ENCODE assay signal across 17 mouse cellular contexts in the genomic region with DNA sequence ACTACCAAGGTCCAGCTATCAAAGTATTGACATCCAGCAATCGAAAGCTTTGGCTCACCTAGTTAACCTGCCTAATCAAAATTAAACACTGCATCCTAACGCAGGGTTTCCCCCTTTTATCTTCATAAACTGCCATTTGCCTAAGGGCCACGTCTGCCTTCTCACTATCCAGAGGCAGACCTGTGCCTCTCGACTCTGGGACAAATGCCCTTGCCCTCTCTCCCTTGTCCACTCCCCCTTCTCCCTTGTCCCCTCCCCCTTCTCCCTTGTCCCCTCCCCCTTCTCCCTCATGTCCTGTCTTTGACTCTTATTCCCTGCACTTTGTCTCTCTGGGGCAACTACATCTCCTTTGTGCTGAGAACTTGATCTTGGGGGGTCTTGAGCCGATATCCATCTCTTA. TPM values are rescaled to one million over a fixed set of nuclear protein-coding genes. Genes with fewer than 3 reads are reported as not detected.
DNase-seq lines count a peak whose midpoint lies in the region; ATAC-seq and TF ChIP-seq lines count a peak whose summit lies in the region.
"Had no signal": no experiment of that assay in that cellular context is flagged by ENCODE, and none has a peak within 500 bp of the region (broad histone marks: within the 10 kb centered on the region; RNA-seq: fewer than 3 reads in every experiment).

No protein-coding gene starts in this region.

- intact Hi-C loops in left cerebral cortex, adult 2 months (cut with DNase I): no loop called here
- intact Hi-C loops in left cerebral cortex, postnatal 10 days (cut with DNase I): no loop called here

- H3K27me3 ChIP-seq in heart, embryonic 10.5 days (ENCODE audit: insufficient read depth, poor library complexity, severe bottlenecking): no peaks in the 10 kb centered on the region
- H3K27me3 ChIP-seq in embryonic facial prominence, embryonic 10.5 days (replicated peaks; ENCODE audit: low read depth, poor library complexity, severe bottlenecking): no peaks in the 10 kb centered on the region
- H3K27me3 ChIP-seq in stomach, postnatal 0 days (ENCODE audit: control insufficient read depth, insufficient read depth, low read length): no peaks in the 10 kb centered on the region

- no peaks in the 10 kb centered on the region for H3K36me3 ChIP-seq in heart, embryonic 10.5 days
- H3K36me3 ChIP-seq in embryonic facial prominence, embryonic 10.5 days (replicated peaks): no peaks in the 10 kb centered on the region
- H3K36me3 ChIP-seq in stomach, postnatal 0 days (ENCODE audit: control insufficient read depth, insufficient read depth, low read length): no peaks in the 10 kb centered on the region
- H3K36me3 ChIP-seq: midbrain, embryonic 10.5 days had no signal

- WGBS in heart, embryonic 10.5 days: 47% methylated on average over 5 of the region's 5 CpGs
- 47% methylated on average over 5 of the region's 5 CpGs for WGBS in embryonic facial prominence, embryonic 10.5 days
- WGBS in stomach, postnatal 0 days: 53% methylated on average over 5 of the region's 5 CpGs

- no peak for TF ChIP-seq CTCF in left cerebral cortex, adult 2 months (IDR thresholded peaks at IDR 0.05)
- no peak for TF ChIP-seq CTCF in stomach, postnatal 0 days (IDR thresholded peaks at IDR 0.05; ENCODE audit: low read depth)

- ATAC-seq in stomach, postnatal 0 days (ENCODE audit: low FRiP score, low TSS enrichment): no peak

- TF ChIP-seq EP300 in stomach, postnatal 0 days (optimal IDR thresholded peaks at IDR 0.05): no peak

- peaks cover 59% of the 10 kb centered on the region for H3K4me1 ChIP-seq in heart, embryonic 10.5 days
- H3K4me1 ChIP-seq in embryonic facial prominence, embryonic 10.5 days: peaks cover 53% of the 10 kb centered on the region
- H3K4me1 ChIP-seq in stomach, postnatal 0 days (replicated peaks; ENCODE audit: control insufficient read depth, insufficient read depth): peaks cover 7% of the 10 kb centered on the region; the same call in 1 of the 2 replicates

- H3K9ac ChIP-seq in stomach, postnatal 0 days (ENCODE audit: low read length): no peak overlapping the region

- DNase-seq in heart, embryonic 10.5 days (ENCODE audit: low spot score): no peak
- DNase-seq in heart, adult 18-20 months: no peak
- DNase-seq in left cerebral cortex, adult 2 months (ENCODE audit: extremely low spot score in 1 of 2, low spot score in 2 of 2): no peak
- DNase-seq in left cerebral cortex, postnatal 10 days (ENCODE audit: extremely low spot score in 1 of 2, low spot score in 2 of 2): no peak
- DNase-seq in embryonic facial prominence, embryonic 10.5 days (ENCODE audit: low spot score): no peak
- DNase-seq in stomach, postnatal 0 days (ENCODE audit: low spot score): no peak
- no peak for DNase-seq in cerebellum, postnatal 10 days
- DNase-seq: adrenal gland, adult 2 months; cerebellum, postnatal 25 days; embryo, embryonic 11 days; kidney, adult 11 months; lung, adult 18-20 months; lung, postnatal 10 days; thymus, adult 2 months had no signal

- no peak overlapping the region for H3K4me3 ChIP-seq in heart, embryonic 10.5 days
- H3K4me3 ChIP-seq in left cerebral cortex, adult 2 months: no peak overlapping the region
- no peak overlapping the region for H3K4me3 ChIP-seq in embryonic facial prominence, embryonic 10.5 days
- no peak overlapping the region for H3K4me3 ChIP-seq in stomach, postnatal 0 days (ENCODE audit: low read depth, low read length)
- H3K4me3 ChIP-seq: midbrain, embryonic 10.5 days had no signal

- H3K27ac ChIP-seq in heart, embryonic 10.5 days: peak overlapping the region; percentile 89; the same call in 1 of the 2 replicates
- peak overlapping the region; percentile 24; the same call in 1 of the 2 replicates for H3K27ac ChIP-seq in left cerebral cortex, adult 2 months
- H3K27ac ChIP-seq in embryonic facial prominence, embryonic 10.5 days (replicated peaks): 0 out of 2 replicates have a peak overlapping the region, but pooled peaks have one; percentile 51
- peak overlapping the region; percentile 31; the same call in 1 of the 2 replicates for H3K27ac ChIP-seq in stomach, postnatal 0 days (replicated peaks)
- H3K27ac ChIP-seq: midbrain, embryonic 10.5 days had no signal

- no peaks in the 10 kb centered on the region for H3K9me3 ChIP-seq in heart, embryonic 10.5 days
- no peaks in the 10 kb centered on the region for H3K9me3 ChIP-seq in embryonic facial prominence, embryonic 10.5 days
- H3K9me3 ChIP-seq in stomach, postnatal 0 days (ENCODE audit: control insufficient read depth, low read length): no peaks in the 10 kb centered on the region

- H3K4me2 ChIP-seq in stomach, postnatal 0 days (replicated peaks; ENCODE audit: low read depth): no peak overlapping the region
- H3K4me2 ChIP-seq: heart, embryonic 11.5 days; liver, embryonic 11.5 days had no signal

RNA-seq across cellular contexts. Expression of gene Prr5, which starts 28.3 kb away (rescaled TPM):
- 30.6 and 33.1 TPM in 2 replicates for polyA plus RNA-seq in heart, embryonic 10.5 days (2016; fragmentation: Nextera tagmentation; extraction: Ambion mirVana)
- total RNA-seq in heart, adult 18-20 months (2021): 1 to 10 TPM; 4.3 to 6.2 TPM
- total RNA-seq in left cerebral cortex, adult 2 months (2021): 10 to 100 TPM; 13.8 to 14.1 TPM
- total RNA-seq in left cerebral cortex, postnatal 10 days (2021): 10 to 100 TPM; 11.4 to 16.3 TPM
- polyA plus RNA-seq in embryonic facial prominence, embryonic 10.5 days (2016; fragmentation: Nextera tagmentation; extraction: Ambion mirVana): 16.2 and 17.7 TPM in 2 replicates
- polyA plus RNA-seq in stomach, postnatal 0 days (2015; fragmentation: Nextera tagmentation; extraction: Ambion mirVana): 18.2 and 20.3 TPM in 2 replicates

Comparison
In these comparisons a context has a peak if more than half of its experiments do, and no peak if none do; other contexts are left out.
1. H3K27ac ChIP-seq: peak in every context shown above with its lines; median percentile 89 in heart, embryonic 10.5 days; 51 in embryonic facial prominence, embryonic 10.5 days; 31 in stomach, postnatal 0 days; 24 in left cerebral cortex, adult 2 months.